Mouse (Mus musculus) layer of hippocampus, adult 18-20 months (tissue): ENCODE data around the gene Trabd. TPM values are rescaled to one million over a fixed set of nuclear protein-coding genes. Genes with fewer than 3 reads are reported as not detected.

Source experiments
- DNase-seq, 2 experiments: peaks; one replicate each; pipeline ENCODE4 v3.0.0; 2022; ENCODE audit warnings: low spot score in 2 of 2
- total RNA-seq, 2 experiments: library from RNA; stranded (reverse); gene quantifications; 2 replicates each; pipeline ENCODE4 v1.2.3; 2021

Gene Trabd
- total RNA-seq, 2 experiments from 2014 or later: 20.7 to 23.8 TPM

DNA sequence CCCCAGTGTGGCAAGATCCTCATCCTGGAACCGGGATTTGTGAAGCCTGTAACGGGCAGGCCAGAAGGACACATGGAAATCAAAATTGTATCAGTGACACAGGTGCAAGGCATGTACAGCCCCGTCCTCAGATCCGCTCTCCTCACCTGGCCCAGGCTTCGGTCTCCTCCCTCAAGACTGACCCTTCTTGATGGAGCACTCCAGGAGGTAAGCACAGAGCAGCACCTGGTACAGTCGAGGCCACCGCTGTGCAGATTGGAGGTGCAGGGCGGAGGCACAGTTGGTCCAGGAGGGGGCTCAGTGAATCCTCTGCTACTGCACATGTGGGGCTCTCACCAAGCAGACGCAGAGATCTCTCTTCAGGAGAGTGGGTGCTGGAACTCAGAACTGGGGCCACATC is 50.4 kb downstream of the Trabd start:
- DNase-seq: no peak

- DNase-seq: no peak
Measured at GRCm38 (mm10) chr15:89126622-89127021, 51.7 kb downstream of the Trabd start.

GRCm38 (mm10) chr15:89127364-89127940 is 52.5 kb downstream of the Trabd start:
- DNase-seq: no peak

- DNase-seq: peak; percentile 68 to 91
Measured at GRCm38 (mm10) chr15:89128382-89129350, 53.7 kb downstream of the Trabd start, which contains the start of gene Hdac10. TSS of gene Hdac10 (minus strand) at chr15:89128700.

- DNase-seq: no peak
Measured at GRCm38 (mm10) chr15:89130245-89130644, 55.3 kb downstream of the Trabd start.

GRCm38 (mm10) chr15:89131316-89131715 is 56.4 kb downstream of the Trabd start:
- no peak for DNase-seq

Other genes starting within 250 kb of the Trabd start
- gene Pim3, start 212.9 kb upstream of the Trabd start, total RNA-seq: 10 to 100 TPM; 36.8 to 47.6 TPM
- 1 to 10 TPM; 1.4 to 2.2 TPM for gene Ttll8, start 120.7 kb upstream of the Trabd start, total RNA-seq
- 100 to 1,000 TPM; 122 TPM for gene Mlc1, start 96.1 kb upstream of the Trabd start, total RNA-seq
- gene Mov10l1, start 92.2 kb upstream of the Trabd start, total RNA-seq: not detected
- 100 to 1,000 TPM; 154 to 158 TPM for gene Panx2, start 15.4 kb upstream of the Trabd start, total RNA-seq
- gene Selenoo, start 14.0 kb downstream of the Trabd start, total RNA-seq: 10 to 100 TPM; 19.3 to 21.1 TPM
- 10 to 100 TPM; 29.5 to 30.4 TPM for gene Tubgcp6, start 48.0 kb downstream of the Trabd start, total RNA-seq
- 10 to 100 TPM; 12.4 to 12.5 TPM for gene Hdac10, start 53.6 kb downstream of the Trabd start, total RNA-seq
- gene Mapk12, start 65.6 kb downstream of the Trabd start, total RNA-seq: 1 to 10 TPM; 4.8 to 5.4 TPM
- gene Mapk11, start 74.5 kb downstream of the Trabd start, total RNA-seq: 10 to 100 TPM; 19.2 to 21.2 TPM
- gene Plxnb2, start 105.7 kb downstream of the Trabd start, total RNA-seq: 10 to 100 TPM; 46.4 to 55.0 TPM
- gene Dennd6b, start 121.4 kb downstream of the Trabd start, total RNA-seq: 10 to 100 TPM; 34.8 to 39.1 TPM
- 100 to 1,000 TPM; 157 to 166 TPM for gene Ppp6r2, start 136.4 kb downstream of the Trabd start, total RNA-seq
- gene Sbf1, start 240.2 kb downstream of the Trabd start, total RNA-seq: 100 to 1,000 TPM; 304 to 307 TPM
- not detected for gene Adm2, start 247.6 kb downstream of the Trabd start, total RNA-seq